Mouse (Mus musculus): Measurements from ENCODE around the gene Fam90a1a.
"Not testable (repeated sequence)": the region's sequence is repeated elsewhere in the genome, so short reads cannot be mapped to it uniquely, and the experiment has no call there.

Gene Fam90a1a

DNA sequence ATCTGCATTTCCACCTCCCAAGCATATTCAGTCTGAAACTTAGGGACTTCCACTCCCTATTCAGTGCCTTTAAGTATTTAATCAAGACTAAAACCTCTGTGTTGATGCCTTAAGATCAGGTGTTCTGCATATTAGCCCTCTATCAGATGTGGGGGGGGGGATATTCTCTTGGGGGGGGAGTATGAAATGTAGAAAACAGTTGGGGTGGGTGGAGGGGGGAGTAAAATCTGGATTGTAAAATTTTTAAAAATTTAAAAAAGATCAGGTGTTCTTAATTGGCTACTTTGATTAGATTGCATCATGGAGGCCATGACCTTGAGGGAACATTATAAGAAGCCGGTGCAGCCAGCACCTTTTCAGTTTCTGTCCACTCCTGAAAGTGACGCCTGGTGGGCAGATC is at the start of gene Fam90a1a:
Gene Fam90a1a (plus strand): TSS at position 301 of the 400 bp plus-strand sequence.
- DNase-seq = no peak

DNA sequence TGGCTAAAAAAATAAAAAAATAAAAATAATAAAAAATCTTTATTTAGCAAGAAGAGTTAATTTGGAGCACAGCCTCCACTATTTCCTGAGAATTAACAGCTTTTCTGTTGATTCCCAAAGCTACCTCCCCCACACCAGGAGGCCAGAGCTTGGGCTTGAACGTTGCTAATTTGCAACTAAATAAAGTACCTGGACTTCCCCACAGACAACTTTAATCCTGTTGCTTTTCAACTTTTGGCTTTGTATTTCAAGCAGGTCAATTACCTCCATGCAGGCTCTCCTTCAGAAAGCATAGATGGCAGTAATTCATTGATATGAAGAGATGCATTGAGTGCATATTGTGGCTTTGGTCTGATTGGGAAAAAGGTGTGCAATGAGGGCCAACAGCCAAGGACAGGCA is 46.6 kb upstream of the Fam90a1a start:
- no peak for DNase-seq

DNA sequence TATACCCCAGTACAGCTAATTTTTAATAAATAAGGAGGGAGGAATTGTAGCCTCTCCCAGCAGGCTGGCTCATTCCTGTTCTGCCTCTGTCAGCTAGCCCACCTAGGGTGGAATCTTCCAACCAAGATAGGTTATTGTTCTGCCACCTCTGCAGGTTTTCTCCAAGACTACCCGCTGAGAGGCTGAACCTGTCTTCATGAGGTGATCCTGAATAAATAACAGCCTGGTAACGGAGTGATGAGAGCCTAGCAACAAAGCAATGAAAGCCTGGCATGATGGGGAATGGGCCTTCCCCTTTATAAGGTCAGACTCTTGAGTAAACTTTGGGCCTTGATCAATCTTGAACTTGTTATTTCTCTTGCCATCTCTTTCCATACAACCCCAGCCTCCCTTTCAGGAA is 46.0 kb upstream of the Fam90a1a start:
- no peak for DNase-seq

DNA sequence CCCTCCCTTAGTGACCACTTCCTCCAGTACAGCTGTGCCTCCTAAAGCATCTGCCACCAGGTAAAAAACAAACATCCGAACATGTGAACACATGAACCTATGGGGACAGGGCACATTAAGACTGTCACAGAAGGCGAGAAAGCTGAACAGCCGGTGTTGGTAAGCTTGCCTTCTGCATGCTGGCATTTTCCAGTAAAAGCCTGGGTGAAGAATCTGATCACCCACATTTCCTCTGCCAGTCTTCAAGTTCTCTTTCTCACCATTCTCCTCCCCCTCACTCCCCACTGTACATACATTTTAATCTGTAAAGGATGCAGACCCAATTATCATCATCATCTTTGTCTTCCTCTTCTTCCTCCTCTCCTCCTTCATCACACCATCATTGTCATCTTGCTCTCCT is 42.9 kb upstream of the Fam90a1a start:
- no peak for DNase-seq

DNA sequence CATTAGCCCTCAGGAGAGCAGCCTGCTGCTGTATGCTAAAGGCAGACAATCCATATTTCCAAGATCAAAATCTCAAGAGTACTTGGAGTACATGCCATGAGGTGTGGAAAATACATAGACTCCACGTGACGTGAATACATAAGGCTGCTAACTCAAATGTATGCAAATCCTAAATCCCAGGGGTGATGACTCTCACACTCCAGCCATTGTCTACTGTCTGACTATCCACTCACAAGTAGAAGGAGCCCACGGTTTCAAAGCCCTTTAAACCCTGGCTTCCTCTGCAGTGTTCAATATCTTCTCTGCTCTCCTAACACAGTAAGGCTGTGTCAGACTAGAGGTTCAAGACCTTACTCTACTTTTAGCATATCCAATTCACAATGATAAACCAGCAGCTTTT is 27.8 kb upstream of the Fam90a1a start:
- DNase-seq = not testable (repeated sequence)

DNA sequence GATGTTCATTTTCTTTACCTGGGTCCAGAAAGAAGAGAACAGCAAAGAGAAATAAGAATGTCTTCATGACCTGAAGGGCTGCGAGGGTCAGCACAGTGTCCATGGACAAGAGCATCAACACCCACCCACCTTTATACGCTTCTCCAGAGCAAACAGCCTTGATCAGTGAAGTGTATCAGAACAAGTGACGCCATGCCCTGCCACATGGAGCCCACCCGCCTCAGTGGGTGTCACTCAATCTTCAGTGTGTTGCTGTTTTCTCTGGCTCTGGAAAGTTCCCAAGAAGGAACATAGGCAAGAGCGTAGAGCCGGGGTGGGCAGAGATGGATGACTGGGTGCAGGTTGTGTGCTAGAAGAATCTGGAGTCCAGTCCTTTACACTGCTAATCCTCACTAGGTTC is 25.9 kb upstream of the Fam90a1a start, which contains the start of gene Defb15:
Gene Defb15 (minus strand): TSS at position 101 of the 400 bp plus-strand sequence.
- no peak for DNase-seq

DNA sequence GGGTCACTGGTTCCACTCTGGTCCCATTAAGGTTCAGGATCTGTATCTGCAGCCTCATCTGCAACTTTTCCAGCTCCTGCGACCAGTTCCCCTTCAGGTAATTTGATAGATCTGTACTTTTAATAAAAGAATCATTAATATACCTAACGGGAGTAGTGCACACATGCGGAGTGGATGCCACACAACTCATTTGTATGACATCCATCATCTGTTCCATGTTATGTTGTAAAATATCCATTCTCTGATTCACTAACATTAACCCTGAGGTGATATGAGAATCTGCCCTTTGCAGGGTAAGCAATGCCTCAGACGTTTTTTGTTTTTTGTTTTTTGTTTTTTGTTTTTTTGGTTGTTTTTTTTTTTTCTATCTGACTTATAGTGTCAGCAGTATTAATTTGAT is 20.5 kb upstream of the Fam90a1a start, which contains the start of gene Defb35:
Gene Defb35 (plus strand): TSS at position 301 of the 400 bp plus-strand sequence.
- DNase-seq = not testable (repeated sequence)

DNA sequence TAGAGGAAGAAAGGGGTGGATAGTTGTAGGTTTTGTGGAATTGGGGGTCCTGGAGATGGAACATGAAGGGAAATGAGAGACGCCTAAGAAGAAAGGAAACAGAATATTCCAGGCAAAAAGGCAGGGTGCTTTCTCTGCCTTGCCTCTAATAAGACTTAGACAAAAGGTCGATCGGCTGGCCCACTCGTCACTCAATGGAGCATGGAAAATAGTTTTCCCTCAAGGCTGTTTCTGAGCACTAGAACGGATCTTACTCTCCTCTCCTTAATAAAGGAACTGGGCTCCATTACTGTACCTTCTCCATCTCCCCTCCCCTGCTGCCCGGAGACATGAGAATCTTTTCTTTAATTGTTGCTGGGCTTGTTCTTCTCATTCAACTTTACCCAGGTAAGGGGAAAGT is 12.1 kb upstream of the Fam90a1a start, which contains the start of gene Defb13:
Gene Defb13 (plus strand): TSS at position 301 of the 400 bp plus-strand sequence.
- DNase-seq = no peak

DNA sequence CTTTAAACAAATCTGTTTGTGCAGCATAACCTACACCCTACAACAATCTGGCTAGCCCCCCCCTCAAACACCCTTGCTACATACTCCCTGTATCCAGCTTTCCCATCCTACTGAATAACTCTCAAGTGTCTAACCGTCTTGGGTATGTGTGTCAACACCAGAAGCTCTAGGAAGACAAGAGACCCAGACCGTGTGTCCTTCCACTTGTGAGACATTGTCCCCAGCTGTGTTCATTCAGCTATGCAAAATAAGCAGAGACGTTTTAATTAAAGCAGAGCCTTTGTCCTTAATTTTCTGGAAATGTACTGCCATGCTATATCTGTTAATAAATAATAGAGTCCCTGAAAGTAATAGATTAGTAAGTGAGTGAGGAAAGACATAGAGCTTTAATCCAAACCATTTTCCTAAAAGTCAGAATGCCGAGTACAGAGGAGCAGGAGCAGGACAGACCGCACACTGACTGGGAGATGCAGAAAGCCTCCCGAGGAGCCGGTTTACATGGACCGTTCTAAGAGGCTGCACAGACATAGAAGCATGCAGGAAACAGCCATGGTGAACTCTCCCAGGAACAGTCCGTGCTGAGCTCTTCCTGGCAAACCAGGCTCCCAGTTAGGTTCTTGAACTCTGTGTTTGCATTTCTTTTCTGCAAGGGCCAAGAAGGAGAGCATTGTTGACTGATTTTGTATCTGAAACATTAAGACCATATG is 11.1 kb upstream of the Fam90a1a start:
- DNase-seq = no peak

DNA sequence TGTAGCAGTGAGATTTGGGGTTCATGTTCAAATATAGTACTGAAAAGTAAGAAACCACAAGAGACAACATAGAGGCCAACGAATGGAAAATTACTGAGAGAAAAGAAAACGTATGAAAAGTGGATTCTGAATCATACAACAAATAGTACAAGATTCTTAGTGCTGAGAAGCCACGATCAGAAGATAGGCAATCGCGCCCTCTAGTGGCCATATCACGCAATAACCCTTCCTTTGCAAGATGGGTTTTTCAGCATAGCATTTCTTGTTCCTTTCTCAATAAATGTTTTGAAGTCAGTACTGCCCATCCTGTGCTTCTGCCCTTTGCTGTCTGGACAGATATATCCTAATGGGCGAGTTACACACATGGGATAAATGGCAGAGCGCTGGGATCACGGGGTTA is 3.2 kb upstream of the Fam90a1a start:
- peak; percentile 27 for DNase-seq

DNA sequence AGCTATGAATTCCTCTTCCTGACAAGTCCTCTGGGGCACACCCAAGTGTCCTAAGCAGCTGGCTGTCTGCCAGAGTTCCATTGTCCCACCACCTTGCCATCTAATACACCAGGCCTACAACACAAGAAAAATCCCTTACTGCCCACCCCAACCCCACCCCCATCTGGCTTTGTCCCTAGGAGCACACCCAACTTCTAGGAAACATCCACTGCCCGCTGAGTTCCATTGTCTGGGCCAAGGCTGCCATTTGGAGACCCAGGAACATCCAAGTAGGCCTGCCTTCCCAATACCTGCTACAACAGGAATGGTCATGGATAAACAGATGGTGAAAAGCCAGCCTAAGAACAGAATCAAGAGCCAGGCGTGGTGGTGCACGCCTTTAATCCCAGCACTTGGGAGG is 2.2 kb upstream of the Fam90a1a start:
- DNase-seq = no peak

DNA sequence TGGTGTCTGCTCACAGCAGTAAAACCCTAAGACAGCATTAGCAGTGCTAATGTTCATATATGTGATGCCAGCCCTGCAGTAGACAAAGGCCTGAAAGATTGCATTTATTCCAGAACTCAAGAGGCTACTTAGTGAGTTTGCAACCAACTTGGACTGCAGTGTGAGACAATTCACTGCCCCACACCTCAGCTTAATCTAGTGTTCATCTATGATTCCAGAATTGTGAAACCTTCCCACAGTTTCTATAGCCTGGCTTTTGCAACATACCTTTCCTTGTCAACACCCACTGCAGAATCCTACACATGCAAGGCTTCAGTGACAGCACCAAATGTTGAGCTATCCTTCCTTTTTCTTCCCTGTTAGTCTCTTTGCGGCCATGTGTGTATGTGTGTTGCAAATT is 8.1 kb downstream of the Fam90a1a start:
- no peak for DNase-seq

DNA sequence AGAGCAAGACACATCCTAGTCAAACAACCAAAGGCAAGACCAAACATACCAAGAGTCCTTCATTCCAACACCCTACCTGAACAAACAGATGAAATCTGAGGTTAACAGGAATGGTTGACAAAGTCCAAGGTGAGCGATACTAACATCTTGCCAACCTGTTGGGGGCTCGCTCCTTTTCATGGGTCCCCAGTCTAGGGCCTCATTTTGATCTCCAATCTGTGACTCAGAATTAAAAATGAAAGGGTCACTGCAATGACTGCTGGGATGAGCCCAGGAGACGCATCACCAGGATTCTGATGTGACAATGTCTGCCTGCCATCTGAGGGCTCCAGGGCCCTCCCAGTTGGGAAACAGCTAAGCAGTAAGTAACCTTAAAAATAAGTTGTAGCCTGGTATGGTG is 11.0 kb downstream of the Fam90a1a start, which contains the start of gene Ccdc70:
Gene Ccdc70 (plus strand): TSS at position 301 of the 400 bp plus-strand sequence.
- no peak for DNase-seq

DNA sequence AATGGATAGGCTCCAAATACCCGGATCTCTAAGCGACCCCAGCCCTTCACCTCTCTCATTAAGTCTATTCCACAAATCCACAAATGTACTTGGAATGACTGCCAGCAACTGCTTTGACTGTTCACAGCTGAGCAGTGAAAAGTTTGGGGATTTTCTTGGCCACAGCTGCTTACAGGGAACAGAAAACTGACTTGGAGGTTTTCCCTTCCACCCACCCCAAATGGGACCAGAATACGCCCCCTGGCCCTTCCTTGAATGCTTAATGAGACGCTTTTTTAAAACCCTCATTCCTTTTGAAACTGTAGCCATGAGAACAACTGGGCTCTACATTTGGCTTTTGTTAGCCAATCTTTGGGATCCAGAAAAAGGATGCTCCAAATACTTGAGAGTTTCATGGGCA is 19.7 kb downstream of the Fam90a1a start:
- peak; percentile 35 for DNase-seq

DNA sequence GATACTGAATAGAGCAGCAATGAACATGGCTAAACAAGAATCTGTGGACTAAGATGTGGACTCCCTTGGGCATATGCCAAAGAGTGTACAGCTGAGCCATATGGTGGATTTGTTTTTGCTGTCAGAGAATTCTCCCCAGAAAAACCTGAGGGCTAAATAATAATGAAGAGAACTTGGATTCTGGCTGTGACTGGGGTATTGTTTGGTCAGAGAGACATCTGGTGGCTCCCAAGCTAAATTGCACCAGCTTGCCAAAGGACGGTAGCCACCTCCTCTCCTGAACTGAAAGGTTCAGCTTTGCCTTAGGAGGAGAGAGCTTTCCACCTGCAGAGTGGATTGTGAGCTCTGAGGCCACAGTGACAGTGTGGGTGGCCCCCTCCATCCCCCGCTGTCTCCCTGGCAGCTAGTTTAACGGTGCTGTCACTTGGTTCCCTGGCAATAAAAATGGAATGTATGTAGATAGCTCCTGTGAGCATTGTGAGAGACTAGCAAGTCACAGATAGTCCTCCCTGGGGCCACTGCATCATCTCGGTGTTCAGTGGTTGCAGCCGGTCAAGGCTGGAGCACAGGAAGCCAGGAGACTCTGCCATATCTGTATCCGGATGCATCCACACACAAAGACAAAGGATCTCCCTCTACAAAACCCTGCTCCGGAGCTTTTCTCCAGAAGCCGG is 23.3 kb downstream of the Fam90a1a start:
- DNase-seq = peak; percentile 40

DNA sequence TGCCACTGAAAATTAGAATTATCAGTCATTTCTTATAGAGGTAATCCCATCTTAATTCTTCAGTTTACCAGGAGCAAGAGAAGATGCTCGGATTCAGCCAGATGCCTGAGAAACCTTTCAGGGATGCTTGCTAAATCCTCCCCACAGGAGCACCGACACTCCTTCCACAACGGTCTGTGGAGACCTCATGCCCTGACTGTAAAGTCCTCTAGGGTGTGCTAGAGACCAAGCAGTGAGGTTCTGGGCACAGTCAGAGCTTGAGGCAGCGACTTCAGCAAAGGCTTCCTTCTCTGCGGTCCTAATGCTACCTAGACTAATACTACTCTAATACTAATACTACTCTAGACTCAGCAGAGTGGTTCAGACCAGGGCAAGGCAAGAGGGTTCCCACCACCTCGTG is 33.7 kb downstream of the Fam90a1a start:
- peak; percentile 59 for DNase-seq

DNA sequence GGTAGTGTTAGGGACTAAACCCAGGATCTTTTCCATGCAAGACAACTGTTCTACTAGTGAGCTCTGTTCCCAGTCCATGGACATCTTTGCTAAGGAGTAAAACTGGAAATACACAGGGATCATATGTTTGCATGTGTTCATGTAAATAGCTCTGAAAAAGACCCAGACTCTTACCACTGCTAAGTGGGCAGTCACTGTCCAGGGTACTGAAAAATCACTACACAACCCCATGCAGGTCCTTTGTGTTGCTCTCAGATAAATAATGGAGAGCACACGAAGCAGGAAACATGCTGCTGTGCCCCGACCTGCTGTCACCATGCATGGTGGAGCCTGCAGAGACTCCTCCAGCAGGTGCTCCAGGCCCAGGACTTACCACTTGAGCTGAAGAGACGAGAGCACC is 36.7 kb downstream of the Fam90a1a start:
- DNase-seq = no peak

DNA sequence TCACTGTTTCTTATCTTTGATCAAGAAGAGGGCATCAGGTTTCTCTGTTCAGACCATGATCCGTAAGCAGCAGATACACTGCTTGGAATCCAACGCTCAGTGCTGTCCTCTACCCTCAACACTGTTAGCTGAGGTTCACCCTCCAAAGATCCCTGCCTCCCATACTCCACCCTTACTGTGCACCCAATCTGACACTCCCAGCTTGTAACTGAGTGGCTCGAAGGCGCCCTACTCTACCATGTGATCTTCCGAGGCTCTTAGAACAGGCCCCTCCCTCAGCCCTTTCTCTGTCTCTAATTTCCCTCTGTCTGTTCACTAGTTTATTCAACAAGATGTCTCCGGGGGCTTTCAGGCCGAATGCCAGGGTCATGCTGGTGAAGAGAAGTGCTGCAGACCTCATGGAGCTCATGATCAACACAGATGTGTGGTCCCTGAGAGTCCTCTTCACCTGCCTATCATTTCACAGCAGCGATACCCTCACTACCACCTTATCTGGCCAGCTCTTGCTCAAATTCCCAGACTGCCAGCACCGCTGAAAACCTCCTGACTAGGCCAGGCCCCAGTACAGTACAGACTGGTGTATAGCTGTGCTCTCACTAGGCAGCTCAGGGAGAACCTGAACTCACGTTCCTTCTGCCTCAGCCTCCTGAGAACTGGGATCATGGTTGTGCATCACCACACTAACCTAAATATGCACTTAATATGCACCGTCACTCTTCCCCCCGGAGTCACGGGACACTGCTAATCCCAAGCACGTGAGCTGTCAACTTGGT is 46.4 kb downstream of the Fam90a1a start:
- no peak for DNase-seq

DNA sequence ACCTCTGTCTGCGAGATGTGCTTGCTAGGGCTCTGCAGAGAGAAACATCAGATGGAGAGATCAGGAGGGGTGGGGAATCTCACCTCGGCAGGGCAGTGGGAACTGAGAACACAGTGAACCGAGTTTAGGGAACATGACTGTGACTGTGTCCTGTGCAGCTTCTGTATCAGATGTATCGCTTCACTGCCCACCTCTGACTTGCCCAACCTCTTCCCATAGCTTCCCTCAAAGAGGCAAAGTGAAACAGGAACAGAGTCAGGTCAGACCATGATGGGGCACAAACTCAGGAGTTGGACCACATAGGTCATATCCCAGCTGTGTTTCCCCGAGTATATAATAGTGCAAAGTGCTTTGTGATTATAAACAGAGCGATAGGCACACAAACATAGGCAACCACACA is 47.9 kb downstream of the Fam90a1a start:
- DNase-seq = no peak

DNA sequence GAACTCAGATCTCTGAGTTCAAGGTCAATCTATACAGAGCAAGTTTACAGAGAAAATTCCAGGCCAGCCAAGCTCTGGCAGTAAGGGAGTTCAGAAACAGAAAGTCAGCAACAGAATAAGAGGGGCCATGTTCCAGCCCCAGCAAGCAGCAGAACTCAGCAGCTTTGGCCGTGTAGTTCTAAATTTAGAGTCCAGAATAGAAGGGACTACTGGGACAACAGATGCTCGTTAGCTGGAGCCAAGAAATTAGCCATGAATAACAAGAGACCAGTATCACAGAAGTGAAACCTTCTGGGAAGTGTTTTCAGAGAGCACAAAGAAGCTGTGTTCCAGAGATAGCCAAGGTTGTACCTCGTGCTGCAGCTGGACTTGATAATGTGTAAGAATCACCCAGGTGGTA is 50.9 kb downstream of the Fam90a1a start:
- peak; percentile 45 for DNase-seq

DNA sequence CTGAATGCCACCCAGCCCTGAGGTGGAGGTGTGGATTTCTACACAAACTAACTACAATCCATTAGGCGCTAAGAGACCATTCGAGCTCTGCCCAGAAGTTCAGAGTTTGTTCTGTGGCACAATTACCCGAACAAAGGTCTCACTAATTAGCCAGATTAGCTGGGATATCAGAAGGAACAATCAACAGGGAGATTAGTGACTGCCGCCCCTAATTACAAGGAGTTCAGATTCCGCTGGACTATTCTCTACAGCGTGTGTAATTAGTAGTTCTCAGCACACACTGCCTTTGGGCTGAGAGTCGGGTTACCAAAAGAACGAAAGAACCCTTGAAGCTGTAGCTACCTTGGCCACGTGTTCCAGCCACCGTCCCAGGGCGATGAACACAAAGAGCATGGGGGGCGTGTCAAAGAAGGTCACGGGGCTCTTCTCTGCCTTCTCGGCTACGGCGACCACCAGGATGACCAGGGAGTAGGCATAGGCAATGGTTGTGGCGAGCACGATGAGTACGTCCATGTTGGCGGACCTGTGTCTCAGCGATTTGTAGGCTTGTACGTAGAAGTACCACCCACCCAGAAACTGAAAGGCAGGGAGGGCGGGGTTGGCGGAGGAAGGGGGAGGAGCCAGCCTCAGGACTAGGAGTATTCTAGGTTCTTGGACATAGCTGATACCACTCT is 54.7 kb downstream of the Fam90a1a start:
- no peak for DNase-seq
